Mouse (Mus musculus) embryo, embryonic 11.5 days (tissue): Measurements from ENCODE around the gene Smim6.

Experiments used
- DNase-seq: peaks from one replicate; pipeline ENCODE4 v3.0.0-alpha.2; 2012; ENCODE audit warnings: low read depth, low spot score

Gene Smim6

GRCm38 (mm10) chr11:115933747-115934110 lies 21.9 kb downstream of the Smim6 start:
- no peak for DNase-seq

GRCm38 (mm10) chr11:115939690-115940329 lies 28.0 kb downstream of the Smim6 start:
- DNase-seq, result peak; percentile 45

- no peak for DNase-seq
Measured at GRCm38 (mm10) chr11:115941980-115942379, 30.2 kb downstream of the Smim6 start.

GRCm38 (mm10) chr11:115945247-115945646 lies 33.4 kb downstream of the Smim6 start:
- no peak for DNase-seq

GRCm38 (mm10) chr11:115946221-115946828 lies 34.5 kb downstream of the Smim6 start:
- DNase-seq, result no peak

- DNase-seq, result no peak
Measured at GRCm38 (mm10) chr11:115948316-115948715, 36.5 kb downstream of the Smim6 start.

- DNase-seq, result no peak
Measured at GRCm38 (mm10) chr11:115950719-115951118, 38.9 kb downstream of the Smim6 start.

- no peak for DNase-seq
Measured at GRCm38 (mm10) chr11:115954712-115955111, 42.9 kb downstream of the Smim6 start.

- DNase-seq, result no peak
Measured at GRCm38 (mm10) chr11:115955195-115955858, 43.5 kb downstream of the Smim6 start.

- DNase-seq, result peak; percentile 29
Measured at GRCm38 (mm10) chr11:115956453-115956852, 44.6 kb downstream of the Smim6 start.

- DNase-seq, result no peak
Measured at GRCm38 (mm10) chr11:115957971-115958370, 46.2 kb downstream of the Smim6 start.

- DNase-seq, result no peak
Measured at GRCm38 (mm10) chr11:115959018-115959417, 47.2 kb downstream of the Smim6 start.

GRCm38 (mm10) chr11:115962651-115963412 lies 51.0 kb downstream of the Smim6 start:
- DNase-seq, result no peak
